Mouse (Mus musculus) hindbrain, embryonic 11.5 days (tissue): ENCODE measurements around the gene Ppfibp1. TPM values are rescaled to one million over a fixed set of nuclear protein-coding genes. Genes with fewer than 3 reads are reported as not detected.

Experiments
- ATAC-seq: fragments of 200-750 bp; cut with Nextera tagmentation; 2 replicates; pipeline ENCODE4 v1.8.0; 2017; ENCODE audit warnings: mild to moderate bottlenecking, moderate TSS enrichment, moderate library complexity; ENCODE audit not compliant: low FRiP score
- DNase-seq: peaks from one replicate; pipeline ENCODE4 v3.0.0-alpha.2; 2015; ENCODE audit warnings: low spot score
- H3K27ac ChIP-seq: fragments of 300-500 bp; sonication (generic); 2 replicates; pipeline ENCODE4 v1.5.1; 2014; ENCODE audit warnings: mild to moderate bottlenecking, low read depth, low read length
- H3K27me3 ChIP-seq: fragments of 300-500 bp; sonication (generic); 2 replicates; pipeline ENCODE4 v1.6.1; 2014; ENCODE audit warnings: mild to moderate bottlenecking, low read length, moderate library complexity, mixed read lengths; ENCODE audit not compliant: control insufficient read depth, insufficient read depth
- H3K36me3 ChIP-seq: fragments of 300-500 bp; sonication (generic); 2 replicates; pipeline ENCODE4 v1.6.1; 2014; ENCODE audit warnings: mild to moderate bottlenecking, low read length, moderate library complexity, mixed read lengths; ENCODE audit not compliant: control insufficient read depth, insufficient read depth
- H3K4me1 ChIP-seq: fragments of 300-500 bp; sonication (generic); replicated peaks from 2 replicates; pipeline ENCODE4 v1.6.1; 2014; ENCODE audit warnings: low read length, mixed read lengths; ENCODE audit not compliant: control insufficient read depth, insufficient read depth
- H3K4me2 ChIP-seq: fragments of 300-500 bp; sonication (generic); replicated peaks from 2 replicates; pipeline ENCODE4 v1.6.1; 2014; ENCODE audit warnings: mild to moderate bottlenecking, low read depth, low read length
- H3K4me3 ChIP-seq: fragments of 300-500 bp; sonication (generic); 2 replicates; pipeline ENCODE4 v1.5.1; 2014; ENCODE audit warnings: low read depth, low read length
- H3K9ac ChIP-seq: fragments of 300-500 bp; sonication (generic); 2 replicates; pipeline ENCODE4 v1.6.1; 2014; ENCODE audit warnings: low read depth, low read length
- H3K9me3 ChIP-seq: fragments of 300-500 bp; sonication (generic); 2 replicates; pipeline ENCODE4 v1.6.1; 2016; ENCODE audit warnings: low read length; ENCODE audit not compliant: control insufficient read depth
- WGBS: fragments of 180-500 bp; shearing (Covaris S2); extraction: QIAGEN DNeasy Blood & Tissue Kit; methylation state at CpG from one replicate; pipeline ENCODE4 v1.1.7; 2014; 5-methylcytosine and 5-hydroxymethylcytosine counted together
- polyA plus RNA-seq: library from polyadenylated mRNA; unstranded; fragments of >200 nt; fragmentation: Nextera tagmentation; extraction: Ambion mirVana; gene quantifications from 2 replicates; pipeline ENCODE4 v1.2.1, GENCODE M21; 2014

Ppfibp1 gene
- polyA plus RNA-seq, 1 experiment from 2014 or later = 36.1 TPM

DNA sequence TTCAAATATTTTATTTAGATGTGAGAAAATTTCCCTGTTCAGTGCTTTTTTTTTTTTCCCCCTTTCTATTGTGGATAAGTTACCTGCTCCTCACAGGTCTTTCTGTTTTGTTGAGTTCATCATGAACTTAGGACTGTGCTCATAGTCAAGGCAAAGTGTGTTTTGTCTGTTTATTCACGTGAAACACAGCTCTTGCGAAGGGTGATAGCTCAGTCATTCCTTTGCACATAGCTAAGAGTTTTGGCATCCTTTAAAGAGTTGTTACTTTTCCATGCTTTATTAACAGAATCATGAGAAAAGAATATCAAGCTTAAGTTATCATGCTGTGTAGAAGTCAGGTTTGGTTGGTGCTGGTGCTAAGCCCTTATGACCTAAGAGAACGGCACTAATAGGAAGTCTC, 16.4 kb downstream of the Ppfibp1 start:
- no peak for ATAC-seq
- Histone ChIP-seq H3K9me3 (no peaks in the 10 kb centered on the region), H3K4me2 (no peak overlapping the region), H3K27me3 (no peaks in the 10 kb centered on the region), H3K36me3 (no peaks in the 10 kb centered on the region), H3K4me3 (no peak overlapping the region), H3K4me1 (no peaks in the 10 kb centered on the region), H3K9ac (no peak overlapping the region), H3K27ac (no peak overlapping the region)
- DNase-seq = no peak
- WGBS = 85% methylated on average over 3 of the region's 3 CpGs

DNA sequence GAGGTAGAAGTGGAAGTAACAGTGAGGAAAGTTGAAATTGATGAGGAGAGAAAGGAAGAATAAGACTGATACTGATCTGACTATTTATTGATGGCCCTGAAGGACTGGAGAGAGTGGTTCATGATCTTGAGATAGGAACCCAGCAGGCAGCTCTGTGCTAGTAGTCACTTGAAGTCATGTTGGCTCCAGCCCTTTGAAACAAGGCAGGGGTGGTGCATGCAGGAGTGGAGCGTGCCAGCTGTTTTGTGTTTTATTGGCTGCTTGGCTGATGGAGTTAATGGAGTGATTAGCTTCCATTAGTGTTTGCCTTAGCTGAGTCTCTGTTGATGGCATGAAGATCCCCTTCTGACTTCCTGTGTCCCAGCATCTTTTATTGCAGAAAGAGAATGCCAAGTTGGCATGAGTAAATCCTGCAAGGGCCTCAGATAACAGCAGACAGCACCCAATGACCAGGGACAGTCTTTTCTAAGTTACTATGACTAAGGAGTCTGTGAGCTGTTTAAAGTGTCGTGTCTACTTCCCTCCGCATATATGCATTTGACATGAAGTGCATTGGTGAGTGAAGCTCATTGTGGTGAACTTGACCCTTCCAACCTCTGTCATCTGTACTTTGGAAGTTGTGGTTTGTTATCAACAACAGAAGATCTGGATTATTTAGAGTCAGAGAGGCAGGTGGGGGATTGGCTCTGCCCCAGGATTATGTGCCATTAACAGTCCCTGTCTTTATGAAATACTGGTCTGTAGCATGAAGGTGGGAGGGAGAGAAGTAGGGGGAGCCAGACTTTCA, 17.9 kb downstream of the Ppfibp1 start:
- ATAC-seq (no peak), DNase-seq (no peak)
- no peaks in the 10 kb centered on the region for H3K4me1 ChIP-seq
- H3K9ac ChIP-seq = no peak overlapping the region
- H3K27me3 ChIP-seq = no peaks in the 10 kb centered on the region
- no peaks in the 10 kb centered on the region for H3K36me3 ChIP-seq
- no peaks in the 10 kb centered on the region for H3K9me3 ChIP-seq
- no peak overlapping the region for H3K27ac ChIP-seq
- H3K4me3 ChIP-seq = no peak overlapping the region
- no peak overlapping the region for H3K4me2 ChIP-seq
- 93% methylated on average over 3 of the region's 3 CpGs for WGBS

DNA sequence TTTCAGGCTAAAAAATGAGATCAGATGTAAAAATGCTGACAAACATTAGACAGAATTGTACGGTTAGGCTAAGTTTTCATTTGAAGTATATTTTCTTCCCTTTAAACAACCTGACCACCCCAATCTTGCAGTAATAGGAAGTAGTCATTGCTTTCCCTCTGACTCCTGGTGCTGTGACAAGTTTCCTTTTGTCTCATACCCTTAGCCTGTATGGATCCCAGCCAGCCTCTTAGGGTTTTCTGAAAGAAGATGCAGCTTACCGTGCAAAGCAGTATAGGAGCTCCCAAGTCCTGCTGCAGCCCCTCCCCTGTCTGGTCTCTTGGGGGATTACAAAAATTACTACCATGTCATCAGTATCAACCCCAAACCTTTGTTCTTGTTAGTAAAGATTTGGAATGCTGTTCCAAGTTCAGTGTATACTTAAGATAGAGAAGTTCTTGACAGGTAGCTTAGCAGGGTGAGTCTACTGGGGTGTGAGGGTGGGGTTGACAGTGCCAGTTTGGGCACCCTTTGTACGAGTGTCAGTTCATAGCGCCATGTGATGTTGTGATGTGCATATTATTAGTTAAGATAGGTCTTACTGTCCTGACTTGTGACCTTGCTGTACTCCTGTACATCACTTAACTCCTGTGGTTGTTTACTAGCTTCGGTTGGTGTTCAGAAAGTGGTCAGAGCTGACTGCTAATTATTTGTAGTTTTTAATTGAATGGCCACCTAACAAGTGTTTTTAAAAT, 18.9 kb downstream of the Ppfibp1 start:
- H3K27me3 ChIP-seq = no peaks in the 10 kb centered on the region
- no peak overlapping the region for H3K4me2 ChIP-seq
- no peak overlapping the region for H3K4me3 ChIP-seq
- no peak overlapping the region for H3K27ac ChIP-seq
- ATAC-seq (no peak), DNase-seq (no peak)
- H3K4me1 ChIP-seq = no peaks in the 10 kb centered on the region
- 86% methylated on average over 5 of the region's 5 CpGs for WGBS
- no peak overlapping the region for H3K9ac ChIP-seq
- H3K9me3 ChIP-seq = no peaks in the 10 kb centered on the region
- no peaks in the 10 kb centered on the region for H3K36me3 ChIP-seq

DNA sequence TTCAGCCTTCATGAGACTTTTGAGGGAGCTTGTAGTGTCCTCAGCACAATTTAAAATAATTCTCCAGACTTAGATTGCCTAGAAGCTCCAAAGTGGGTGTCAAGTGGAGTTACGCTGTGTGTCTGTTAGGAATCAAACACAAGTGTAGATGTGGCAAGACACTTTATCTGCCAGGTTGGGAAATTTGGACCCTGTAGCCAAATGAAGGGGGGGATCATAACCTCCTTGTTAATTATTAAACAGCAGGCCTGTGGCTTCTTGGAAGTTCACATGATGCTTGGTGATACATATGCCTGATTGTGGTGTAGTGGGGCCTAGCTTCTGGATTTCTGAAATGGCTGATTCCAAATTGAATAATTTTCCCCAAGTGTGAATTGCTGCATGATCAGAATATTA, 19.5 kb downstream of the Ppfibp1 start:
- 100% methylated on average over 1 of the region's 1 CpGs for whole genome bisulfite sequencing
- H3K4me1 ChIP-seq = no peaks in the 10 kb centered on the region
- DNase-seq (no peak), ATAC-seq (no peak)
- no peaks in the 10 kb centered on the region for H3K36me3 ChIP-seq
- H3K27me3 ChIP-seq = no peaks in the 10 kb centered on the region
- H3K9ac ChIP-seq = no peak overlapping the region
- H3K9me3 ChIP-seq = no peaks in the 10 kb centered on the region
- H3K27ac ChIP-seq = no peak overlapping the region
- H3K4me2 ChIP-seq = no peak overlapping the region
- H3K4me3 ChIP-seq = no peak overlapping the region

DNA sequence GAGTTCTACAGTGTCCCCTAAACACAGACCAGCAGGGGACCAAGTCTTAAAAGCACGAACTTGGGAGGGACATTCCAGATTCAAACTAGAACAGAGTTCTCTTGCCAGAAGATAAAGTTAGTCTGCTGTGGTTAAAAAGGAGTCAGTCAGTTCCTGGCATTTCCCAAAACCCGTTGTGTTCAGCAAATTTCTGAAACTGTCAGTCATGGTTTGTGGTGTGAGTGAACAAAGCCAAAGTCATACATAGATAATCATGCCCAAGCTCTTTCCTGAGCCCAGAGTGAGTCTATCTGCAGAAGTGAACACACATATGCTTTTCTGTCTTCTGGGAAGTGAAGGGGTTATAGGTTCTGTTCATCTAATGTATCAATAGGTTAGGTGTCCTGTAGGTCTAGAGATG, 20.5 kb downstream of the Ppfibp1 start:
- no peaks in the 10 kb centered on the region for H3K36me3 ChIP-seq
- no peaks in the 10 kb centered on the region for H3K4me1 ChIP-seq
- no peaks in the 10 kb centered on the region for H3K27me3 ChIP-seq
- H3K27ac ChIP-seq = no peak overlapping the region
- DNase-seq = no peak
- H3K9ac ChIP-seq = no peak overlapping the region
- no peak overlapping the region for H3K4me2 ChIP-seq
- WGBS = 84% methylated on average over 2 of the region's 2 CpGs
- H3K4me3 ChIP-seq = no peak overlapping the region
- no peak for ATAC-seq
- H3K9me3 ChIP-seq = no peaks in the 10 kb centered on the region

DNA sequence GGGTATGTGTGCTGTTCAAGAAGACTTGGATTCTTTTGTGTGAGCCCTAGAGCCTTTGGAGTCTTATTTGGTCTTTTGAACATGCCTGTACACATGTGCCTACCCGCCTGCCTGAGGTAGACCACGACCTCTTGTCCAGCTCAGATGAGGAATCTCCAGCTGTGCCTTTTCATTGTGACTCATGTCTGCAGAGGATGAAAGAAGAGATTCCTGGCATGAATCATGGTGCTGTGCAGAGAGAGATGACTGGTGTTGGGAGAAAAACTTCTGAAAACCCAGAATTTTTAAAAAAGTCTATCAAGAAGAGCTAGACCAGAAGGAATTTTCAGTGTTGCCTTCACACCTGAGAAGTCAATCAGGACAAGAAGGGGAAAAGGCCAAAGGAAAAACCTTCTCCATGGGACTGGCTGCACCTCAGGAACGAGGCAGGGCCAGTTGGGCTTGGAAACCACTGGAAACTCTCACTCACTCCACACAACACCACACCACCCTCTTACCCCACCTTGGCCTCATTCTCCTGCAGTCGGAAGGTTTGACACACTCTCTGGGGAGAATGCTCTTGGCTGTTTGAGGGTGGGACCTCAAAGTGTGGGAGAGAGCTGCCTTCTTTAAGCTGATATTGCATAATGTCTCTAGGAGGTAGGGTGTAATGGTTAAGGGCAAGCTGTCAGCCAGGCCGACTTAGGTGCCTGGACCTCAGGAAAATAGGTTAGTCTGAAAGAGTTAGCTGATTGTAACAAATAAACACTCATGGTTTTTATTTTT, 21.6 kb downstream of the Ppfibp1 start:
- Histone ChIP-seq H3K4me2 (no peak overlapping the region), H3K36me3 (no peaks in the 10 kb centered on the region), H3K9ac (no peak overlapping the region), H3K4me3 (no peak overlapping the region), H3K9me3 (no peaks in the 10 kb centered on the region), H3K27ac (no peak overlapping the region), H3K4me1 (no peaks in the 10 kb centered on the region), H3K27me3 (no peaks in the 10 kb centered on the region)
- DNase-seq (no peak), ATAC-seq (no peak)
- 81% methylated on average over 5 of the region's 5 CpGs for WGBS

DNA sequence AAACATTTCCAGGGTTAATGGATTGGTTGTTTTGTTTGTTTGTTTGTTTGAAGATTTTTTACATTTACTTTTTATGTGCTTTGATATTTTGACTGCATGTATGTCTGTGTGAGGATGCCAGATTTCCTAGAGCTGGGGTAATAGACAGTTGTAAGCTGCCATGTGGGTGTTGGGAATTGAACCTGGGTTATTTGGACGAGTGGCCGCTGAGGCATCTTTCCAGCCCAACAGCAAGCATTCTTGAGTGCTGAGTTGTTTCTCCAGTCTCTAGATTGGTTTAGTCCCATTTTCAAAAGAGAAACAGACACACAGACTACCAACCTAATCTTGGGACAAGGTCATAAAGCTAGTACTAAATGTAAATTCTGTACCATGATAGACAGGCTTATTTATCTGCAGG, 22.5 kb downstream of the Ppfibp1 start:
- no peak overlapping the region for H3K4me2 ChIP-seq
- H3K27ac ChIP-seq = no peak overlapping the region
- no peaks in the 10 kb centered on the region for H3K36me3 ChIP-seq
- WGBS = 84% methylated on average over 2 of the region's 2 CpGs
- no peak overlapping the region for H3K9ac ChIP-seq
- no peaks in the 10 kb centered on the region for H3K27me3 ChIP-seq
- no peaks in the 10 kb centered on the region for H3K4me1 ChIP-seq
- DNase-seq = no peak
- no peak for ATAC-seq
- H3K9me3 ChIP-seq = no peaks in the 10 kb centered on the region
- H3K4me3 ChIP-seq = no peak overlapping the region

DNA sequence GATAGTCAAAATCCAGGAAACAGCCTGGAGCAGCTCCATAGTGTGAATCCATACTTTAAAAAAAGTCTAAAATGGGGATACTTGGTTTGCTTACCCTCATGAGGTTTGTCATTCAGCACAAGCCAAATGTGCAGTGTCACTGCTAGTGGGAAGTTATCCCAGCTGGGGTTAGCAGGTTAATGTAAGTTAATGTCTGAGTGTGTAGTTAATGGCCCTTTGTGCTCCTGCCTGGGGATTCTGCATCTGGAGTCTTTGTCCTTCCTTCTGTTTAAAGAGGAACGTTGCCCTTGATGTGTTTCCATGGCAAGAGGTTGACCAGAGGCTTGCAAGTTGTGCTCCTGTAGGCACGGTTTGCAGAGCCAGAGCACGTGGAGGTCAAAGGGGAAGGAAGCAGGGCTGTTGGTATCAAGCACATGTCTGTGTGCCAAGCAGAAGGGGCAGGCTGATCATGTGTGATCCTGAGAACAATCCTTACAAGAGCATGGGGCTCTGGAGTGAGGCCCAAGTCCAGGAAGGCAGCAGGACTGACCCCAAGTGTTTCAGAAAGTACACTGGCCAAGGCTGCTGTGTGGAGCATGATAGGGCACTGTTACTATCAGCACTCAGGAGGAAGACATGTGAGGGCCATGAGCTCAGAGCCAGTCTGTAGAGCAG, 24.7 kb downstream of the Ppfibp1 start:
- H3K36me3 ChIP-seq = no peaks in the 10 kb centered on the region
- no peak overlapping the region for H3K27ac ChIP-seq
- no peaks in the 10 kb centered on the region for H3K9me3 ChIP-seq
- ATAC-seq = no peak
- no peak for DNase-seq
- H3K4me3 ChIP-seq = no peak overlapping the region
- H3K9ac ChIP-seq = no peak overlapping the region
- H3K4me2 ChIP-seq = no peak overlapping the region
- H3K27me3 ChIP-seq = no peaks in the 10 kb centered on the region
- no peaks in the 10 kb centered on the region for H3K4me1 ChIP-seq
- 13% methylated on average over 3 of the region's 3 CpGs for WGBS
